Mouse (Mus musculus) lung, embryonic 15.5 days (tissue): Measurements from ENCODE around the gene Slc38a2. TPM values are rescaled to one million over a fixed set of nuclear protein-coding genes. Genes with fewer than 3 reads are reported as not detected.

Experiments
- ATAC-seq: fragments of 200-750 bp; cut with Nextera tagmentation; 2 replicates; pipeline ENCODE4 v1.8.0; 2017; ENCODE audit warnings: moderate number of reproducible peaks, borderline replicate concordance; ENCODE audit not compliant: low FRiP score, low TSS enrichment; ENCODE audit errors: extremely low read depth
- H3K27ac ChIP-seq: fragments of 300-500 bp; sonication (generic); 2 replicates; pipeline ENCODE4 v1.5.1; 2015; ENCODE audit warnings: moderate library complexity, mild to moderate bottlenecking, inconsistent platforms
- H3K27me3 ChIP-seq: fragments of 300-500 bp; sonication (generic); 2 replicates; pipeline ENCODE4 v1.6.1; 2015; ENCODE audit warnings: inconsistent platforms
- H3K36me3 ChIP-seq: fragments of 300-500 bp; sonication (generic); 2 replicates; pipeline ENCODE4 v1.6.1; 2015; ENCODE audit warnings: inconsistent platforms
- H3K4me1 ChIP-seq: fragments of 300-500 bp; sonication (generic); 2 replicates; pipeline ENCODE4 v1.6.1; 2015; ENCODE audit warnings: inconsistent platforms
- H3K4me2 ChIP-seq: fragments of 300-500 bp; sonication (generic); 2 replicates; pipeline ENCODE4 v1.6.1; 2015; ENCODE audit warnings: inconsistent platforms, mild to moderate bottlenecking, moderate library complexity
- H3K4me3 ChIP-seq: fragments of 300-500 bp; sonication (generic); 2 replicates; pipeline ENCODE4 v1.5.1; 2015; ENCODE audit warnings: mild to moderate bottlenecking, inconsistent platforms
- H3K9ac ChIP-seq: fragments of 300-500 bp; sonication (generic); 2 replicates; pipeline ENCODE4 v1.6.1; 2015; ENCODE audit warnings: inconsistent platforms
- H3K9me3 ChIP-seq: fragments of 300-500 bp; sonication (generic); 2 replicates; pipeline ENCODE4 v1.6.1; 2016; ENCODE audit warnings: inconsistent platforms
- WGBS: fragments of 180-500 bp; shearing (Covaris S2); methylation state at CpG from one replicate; pipeline ENCODE4 v1.1.7; 2015; 5-methylcytosine and 5-hydroxymethylcytosine counted together
- polyA plus RNA-seq: library from polyadenylated mRNA; unstranded; fragments of >200 nt; fragmentation: Nextera tagmentation; extraction: Ambion mirVana; gene quantifications from 2 replicates; pipeline ENCODE4 v1.2.1, GENCODE M21; 2015

The Slc38a2 gene
- polyA plus RNA-seq, 1 experiment from 2014 or later: 138 TPM

GRCm38 (mm10) chr15:96652531-96652930 is 47.0 kb downstream of the Slc38a2 start:
- Histone ChIP-seq H3K4me3 (no peak overlapping the region), H3K27me3 (no peaks in the 10 kb centered on the region), H3K9ac (no peak overlapping the region), H3K36me3 (no peaks in the 10 kb centered on the region), H3K4me2 (no peak overlapping the region), H3K27ac (no peak overlapping the region), H3K9me3 (no peaks in the 10 kb centered on the region), H3K4me1 (0 out of 2 replicates have a peak, but pooled peaks cover 3% of the 10 kb centered on the region)
- 69% methylated on average over 10 of the region's 10 CpGs for WGBS
- no peak for ATAC-seq

GRCm38 (mm10) chr15:96647376-96647775 is 52.2 kb downstream of the Slc38a2 start:
- Histone ChIP-seq H3K27ac (no peak overlapping the region), H3K4me2 (no peak overlapping the region), H3K4me3 (no peak overlapping the region), H3K27me3 (peaks cover 4% of the 10 kb centered on the region; the same call in 1 of the 2 replicates), H3K36me3 (no peaks in the 10 kb centered on the region), H3K9me3 (no peaks in the 10 kb centered on the region), H3K4me1 (peaks cover 8% of the 10 kb centered on the region; the same call in 1 of the 2 replicates), H3K9ac (no peak overlapping the region)
- no peak for ATAC-seq
- 25% methylated on average over 15 of the region's 15 CpGs for WGBS

- ATAC-seq: peak; percentile 75
- peak within 1 kb of the TSS; percentile 93 for H3K4me2 ChIP-seq
- peak within 1 kb of the TSS; percentile 96 for H3K27ac ChIP-seq
- H3K9ac ChIP-seq: peak within 1 kb of the TSS; percentile 81
- peaks cover 25% of the 10 kb centered on the region; the same call in 1 of the 2 replicates for H3K4me1 ChIP-seq
- H3K36me3 ChIP-seq: no peaks in the 10 kb centered on the region
- peak within 1 kb of the TSS; percentile 79 for H3K4me3 ChIP-seq
- H3K27me3 ChIP-seq: peaks cover 13% of the 10 kb centered on the region; the same call in 1 of the 2 replicates
- no peaks in the 10 kb centered on the region for H3K9me3 ChIP-seq
- WGBS: under 1% methylated on average over 48 of the region's 70 CpGs
Measured at GRCm38 (mm10) chr15:96642436-96643405, 56.8 kb downstream of the Slc38a2 start, which contains the start of gene Slc38a1. Slc38a1 (minus strand) TSS chr15:96642913.

DNA sequence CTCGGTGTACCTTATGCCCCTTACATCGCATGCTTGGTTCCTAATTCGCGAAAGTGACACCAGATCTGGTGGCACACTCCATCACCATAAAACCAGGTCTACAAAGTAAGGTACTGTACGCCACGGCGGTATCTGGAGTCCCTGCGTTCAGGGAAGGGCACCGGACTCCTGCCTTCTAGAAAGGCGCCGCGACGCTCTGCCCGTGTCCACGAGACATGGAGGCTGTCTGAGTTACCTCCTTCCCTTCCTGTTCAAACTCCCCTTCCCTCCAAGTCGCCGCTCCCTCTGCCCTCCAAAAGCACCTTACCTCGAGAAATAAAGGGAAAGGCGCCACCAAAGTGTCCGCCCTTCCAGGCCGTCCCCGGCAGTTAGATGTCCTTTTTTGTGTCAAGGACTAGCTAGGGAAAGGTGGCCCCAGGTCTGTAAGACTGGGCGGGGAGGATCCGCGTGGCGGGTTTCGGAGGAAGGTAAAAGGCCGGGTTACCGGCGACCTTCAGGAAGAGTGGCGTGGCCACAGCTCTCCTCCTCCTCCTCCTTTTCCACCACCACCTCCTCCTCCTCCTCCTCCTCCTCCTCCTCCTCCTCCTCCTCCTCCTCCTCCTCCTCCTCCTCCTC is 57.6 kb downstream of the Slc38a2 start:
- under 1% methylated on average over 31 of the region's 31 CpGs for WGBS
- peaks cover 13% of the 10 kb centered on the region; the same call in 1 of the 2 replicates for H3K27me3 ChIP-seq
- peak overlapping the region; percentile 81 for H3K9ac ChIP-seq
- no peaks in the 10 kb centered on the region for H3K36me3 ChIP-seq
- H3K4me3 ChIP-seq: peak overlapping the region; percentile 79
- H3K27ac ChIP-seq: peak overlapping the region; percentile 96
- peak overlapping the region; percentile 93 for H3K4me2 ChIP-seq
- H3K4me1 ChIP-seq: peaks cover 25% of the 10 kb centered on the region; the same call in 1 of the 2 replicates
- ATAC-seq: peak; percentile 35
- H3K9me3 ChIP-seq: no peaks in the 10 kb centered on the region

GRCm38 (mm10) chr15:96641111-96641820 is 58.3 kb downstream of the Slc38a2 start:
- peak overlapping the region; percentile 73 for H3K9ac ChIP-seq
- H3K27ac ChIP-seq: peak overlapping the region; percentile 96
- H3K27me3 ChIP-seq: peaks cover 13% of the 10 kb centered on the region; the same call in 1 of the 2 replicates
- peaks cover 25% of the 10 kb centered on the region; the same call in 1 of the 2 replicates for H3K4me1 ChIP-seq
- H3K9me3 ChIP-seq: no peaks in the 10 kb centered on the region
- H3K4me2 ChIP-seq: peak overlapping the region; percentile 93
- H3K4me3 ChIP-seq: peak overlapping the region; percentile 79
- H3K36me3 ChIP-seq: no peaks in the 10 kb centered on the region
- WGBS: under 1% methylated on average over 63 of the region's 63 CpGs
- peak; percentile 62 for ATAC-seq

GRCm38 (mm10) chr15:96640291-96640985 is 59.1 kb downstream of the Slc38a2 start:
- H3K27ac ChIP-seq: peak overlapping the region; percentile 96
- no peak for ATAC-seq
- no peaks in the 10 kb centered on the region for H3K9me3 ChIP-seq
- peaks cover 25% of the 10 kb centered on the region; the same call in 1 of the 2 replicates for H3K4me1 ChIP-seq
- H3K27me3 ChIP-seq: peaks cover 13% of the 10 kb centered on the region; the same call in 1 of the 2 replicates
- H3K36me3 ChIP-seq: peaks cover 5% of the 10 kb centered on the region; the same call in 1 of the 2 replicates
- WGBS: 16% methylated on average over 16 of the region's 16 CpGs
- peak overlapping the region; percentile 93 for H3K4me2 ChIP-seq
- peak overlapping the region; percentile 79 for H3K4me3 ChIP-seq
- H3K9ac ChIP-seq: peak overlapping the region; percentile 73

DNA sequence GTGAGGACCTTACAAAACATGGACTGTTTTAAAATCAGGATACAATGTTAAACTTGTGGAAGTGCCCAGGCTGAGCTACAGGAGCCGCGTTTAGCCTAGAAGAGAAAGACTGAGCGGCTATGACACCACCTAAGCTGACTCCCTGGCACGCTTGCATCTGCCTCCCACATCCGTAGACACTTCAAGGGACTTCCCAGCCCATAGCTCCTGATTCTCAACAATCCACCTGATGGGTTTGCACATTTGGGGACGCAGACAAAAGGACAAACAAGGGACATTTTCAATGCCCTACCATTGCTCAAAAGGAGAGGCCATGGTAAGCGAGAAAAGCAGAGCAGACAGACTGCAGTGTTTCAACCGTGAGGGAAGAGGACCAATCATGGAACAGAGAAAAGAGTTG is 59.9 kb downstream of the Slc38a2 start:
- H3K9ac ChIP-seq: no peak overlapping the region
- H3K4me1 ChIP-seq: peaks cover 33% of the 10 kb centered on the region
- H3K27ac ChIP-seq: no peak overlapping the region
- no peaks in the 10 kb centered on the region for H3K9me3 ChIP-seq
- H3K4me3 ChIP-seq: no peak overlapping the region; the same call in 1 of the 2 replicates
- WGBS: 62% methylated on average over 8 of the region's 8 CpGs
- peaks cover 7% of the 10 kb centered on the region; the same call in 1 of the 2 replicates for H3K36me3 ChIP-seq
- peaks cover 13% of the 10 kb centered on the region; the same call in 1 of the 2 replicates for H3K27me3 ChIP-seq
- no peak for ATAC-seq
- H3K4me2 ChIP-seq: peak overlapping the region; percentile 93

- Histone ChIP-seq H3K4me3 (no peak overlapping the region), H3K9ac (no peak overlapping the region), H3K36me3 (peaks cover 7% of the 10 kb centered on the region; the same call in 1 of the 2 replicates), H3K9me3 (no peaks in the 10 kb centered on the region), H3K27me3 (peaks cover 13% of the 10 kb centered on the region; the same call in 1 of the 2 replicates), H3K4me1 (peaks cover 33% of the 10 kb centered on the region), H3K4me2 (no peak overlapping the region), H3K27ac (no peak overlapping the region)
- 70% methylated on average over 2 of the region's 2 CpGs for WGBS
- no peak for ATAC-seq
Measured at GRCm38 (mm10) chr15:96638656-96639055, 60.9 kb downstream of the Slc38a2 start.

DNA sequence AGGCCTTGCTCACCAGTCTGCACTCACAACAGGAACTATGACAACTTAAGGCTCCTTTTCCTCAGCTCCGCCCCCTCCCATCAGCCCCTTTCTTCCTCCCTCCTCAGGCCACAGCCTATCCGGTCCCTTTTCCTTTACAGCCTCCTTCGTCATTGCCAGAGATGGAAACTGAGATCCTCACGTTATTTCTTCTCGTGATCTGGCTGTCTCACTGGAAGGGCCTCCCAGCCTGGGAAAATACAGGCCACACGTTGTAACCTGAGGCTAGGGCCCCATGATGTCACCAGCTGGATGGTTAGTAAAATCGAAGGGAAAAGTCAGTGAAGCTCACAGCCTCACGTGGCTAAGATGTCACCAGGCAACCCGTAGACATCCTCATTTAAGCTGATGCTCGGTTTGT is 61.4 kb downstream of the Slc38a2 start:
- Histone ChIP-seq H3K4me2 (no peak overlapping the region), H3K27ac (no peak overlapping the region), H3K9me3 (no peaks in the 10 kb centered on the region), H3K4me3 (no peak overlapping the region), H3K4me1 (peaks cover 28% of the 10 kb centered on the region), H3K36me3 (peaks cover 7% of the 10 kb centered on the region; the same call in 1 of the 2 replicates), H3K27me3 (peaks cover 13% of the 10 kb centered on the region; the same call in 1 of the 2 replicates), H3K9ac (no peak overlapping the region)
- WGBS: 53% methylated on average over 10 of the region's 10 CpGs
- no peak for ATAC-seq
